Mouse (Mus musculus): Measurements from ENCODE around the gene Taldo1. TPM values are rescaled to one million over a fixed set of nuclear protein-coding genes. Genes with fewer than 3 reads are reported as not detected.

Gene Taldo1
- polyA plus RNA-seq, 1 experiment from 2014 or later, result 252 TPM

- 69% methylated on average over 4 of the region's 4 CpGs for WGBS
- no peaks in the 10 kb centered on the region for H3K9me3 ChIP-seq (ENCODE audit: control insufficient read depth, low read depth, low read length)
- ATAC-seq (ENCODE audit: insufficient number of reproducible peaks, insufficient read depth, low FRiP score, low read depth), result no peak
- no peaks in the 10 kb centered on the region for H3K4me1 ChIP-seq (ENCODE audit: control insufficient read depth, insufficient read depth, low read length)
- H3K36me3 ChIP-seq (ENCODE audit: control insufficient read depth, insufficient read depth, low read length), result no peaks in the 10 kb centered on the region
- H3K4me3 ChIP-seq (ENCODE audit: low read depth, low read length), result no peak overlapping the region
- H3K4me2 ChIP-seq (replicated peaks; ENCODE audit: low read depth, low read length), result no peak overlapping the region
- no peak overlapping the region for H3K9ac ChIP-seq (replicated peaks; ENCODE audit: low read depth, low read length)
- no peak overlapping the region for H3K27ac ChIP-seq (ENCODE audit: low read length)
- no peaks in the 10 kb centered on the region for H3K27me3 ChIP-seq (ENCODE audit: control insufficient read depth, insufficient read depth, low read length)
These were observed 31.8 kb downstream of the Taldo1 start for GRCm38 (mm10) chr7:141423811-141424210.

GRCm38 (mm10) chr7:141426948-141427730 is 35.1 kb downstream of the Taldo1 start:
- H3K27ac ChIP-seq (ENCODE audit: low read length), result no peak overlapping the region
- H3K9ac ChIP-seq (replicated peaks; ENCODE audit: low read depth, low read length), result no peak overlapping the region
- H3K27me3 ChIP-seq (ENCODE audit: control insufficient read depth, insufficient read depth, low read length), result no peaks in the 10 kb centered on the region
- H3K36me3 ChIP-seq (ENCODE audit: control insufficient read depth, insufficient read depth, low read length), result peaks cover 16% of the 10 kb centered on the region
- no peak for ATAC-seq (ENCODE audit: insufficient number of reproducible peaks, insufficient read depth, low FRiP score, low read depth)
- 78% methylated on average over 12 of the region's 12 CpGs for WGBS
- no peak overlapping the region for H3K4me2 ChIP-seq (replicated peaks; ENCODE audit: low read depth, low read length)
- peaks cover 10% of the 10 kb centered on the region for H3K4me1 ChIP-seq (ENCODE audit: control insufficient read depth, insufficient read depth, low read length)
- no peaks in the 10 kb centered on the region for H3K9me3 ChIP-seq (ENCODE audit: control insufficient read depth, low read depth, low read length)
- H3K4me3 ChIP-seq (ENCODE audit: low read depth, low read length), result no peak overlapping the region

GRCm38 (mm10) chr7:141428701-141429100 is 36.7 kb downstream of the Taldo1 start:
- no peak for ATAC-seq (ENCODE audit: insufficient number of reproducible peaks, insufficient read depth, low FRiP score, low read depth)
- H3K27me3 ChIP-seq (ENCODE audit: control insufficient read depth, insufficient read depth, low read length), result no peaks in the 10 kb centered on the region
- no peaks in the 10 kb centered on the region for H3K9me3 ChIP-seq (ENCODE audit: control insufficient read depth, low read depth, low read length)
- no peak overlapping the region for H3K4me3 ChIP-seq (ENCODE audit: low read depth, low read length)
- 52% methylated on average over 5 of the region's 5 CpGs for WGBS
- H3K4me1 ChIP-seq (ENCODE audit: control insufficient read depth, insufficient read depth, low read length), result peaks cover 10% of the 10 kb centered on the region
- H3K36me3 ChIP-seq (ENCODE audit: control insufficient read depth, insufficient read depth, low read length), result peaks cover 26% of the 10 kb centered on the region
- no peak overlapping the region for H3K9ac ChIP-seq (replicated peaks; ENCODE audit: low read depth, low read length)
- H3K27ac ChIP-seq (ENCODE audit: low read length), result no peak overlapping the region
- H3K4me2 ChIP-seq (replicated peaks; ENCODE audit: low read depth, low read length), result peak overlapping the region; percentile 26; the same call in 1 of the 2 replicates

GRCm38 (mm10) chr7:141429310-141429709 is 37.3 kb downstream of the Taldo1 start, which contains the start of gene Cend1:
TSS of gene Cend1 (minus strand) at chr7:141429491.
- H3K27ac ChIP-seq (ENCODE audit: low read length), result no peak within 1 kb of the TSS
- peak; percentile 50 for ATAC-seq (ENCODE audit: insufficient number of reproducible peaks, insufficient read depth, low FRiP score, low read depth)
- H3K4me2 ChIP-seq (replicated peaks; ENCODE audit: low read depth, low read length), result peak within 1 kb of the TSS; percentile 26
- peaks cover 26% of the 10 kb centered on the region for H3K36me3 ChIP-seq (ENCODE audit: control insufficient read depth, insufficient read depth, low read length)
- no peaks in the 10 kb centered on the region for H3K27me3 ChIP-seq (ENCODE audit: control insufficient read depth, insufficient read depth, low read length)
- H3K4me1 ChIP-seq (ENCODE audit: control insufficient read depth, insufficient read depth, low read length), result peaks cover 13% of the 10 kb centered on the region
- H3K9ac ChIP-seq (replicated peaks; ENCODE audit: low read depth, low read length), result no peak within 1 kb of the TSS
- H3K4me3 ChIP-seq (ENCODE audit: low read depth, low read length), result no peak within 1 kb of the TSS
- 6% methylated on average over 19 of the region's 19 CpGs for WGBS
- no peaks in the 10 kb centered on the region for H3K9me3 ChIP-seq (ENCODE audit: control insufficient read depth, low read depth, low read length)

- no peaks in the 10 kb centered on the region for H3K27me3 ChIP-seq (ENCODE audit: control insufficient read depth, insufficient read depth, low read length)
- WGBS, result 60% methylated on average over 9 of the region's 9 CpGs
- no peak overlapping the region for H3K9ac ChIP-seq (replicated peaks; ENCODE audit: low read depth, low read length)
- no peak for ATAC-seq (ENCODE audit: insufficient number of reproducible peaks, insufficient read depth, low FRiP score, low read depth)
- H3K4me2 ChIP-seq (replicated peaks; ENCODE audit: low read depth, low read length), result peak overlapping the region; percentile 26; the same call in 1 of the 2 replicates
- no peaks in the 10 kb centered on the region for H3K9me3 ChIP-seq (ENCODE audit: control insufficient read depth, low read depth, low read length)
- H3K4me1 ChIP-seq (ENCODE audit: control insufficient read depth, insufficient read depth, low read length), result peaks cover 16% of the 10 kb centered on the region
- peaks cover 26% of the 10 kb centered on the region for H3K36me3 ChIP-seq (ENCODE audit: control insufficient read depth, insufficient read depth, low read length)
- no peak overlapping the region for H3K4me3 ChIP-seq (ENCODE audit: low read depth, low read length)
- no peak overlapping the region for H3K27ac ChIP-seq (ENCODE audit: low read length)
These were observed 38.0 kb downstream of the Taldo1 start for GRCm38 (mm10) chr7:141429840-141430584.

- Histone ChIP-seq H3K9me3 (ENCODE audit: control insufficient read depth, low read depth, low read length) (no peaks in the 10 kb centered on the region), H3K4me3 (ENCODE audit: low read depth, low read length) (no peak overlapping the region), H3K4me2 (replicated peaks; ENCODE audit: low read depth, low read length) (no peak overlapping the region), H3K27ac (ENCODE audit: low read length) (no peak overlapping the region), H3K27me3 (ENCODE audit: control insufficient read depth, insufficient read depth, low read length) (no peaks in the 10 kb centered on the region), H3K36me3 (ENCODE audit: control insufficient read depth, insufficient read depth, low read length) (peaks cover 26% of the 10 kb centered on the region), H3K4me1 (ENCODE audit: control insufficient read depth, insufficient read depth, low read length) (peaks cover 20% of the 10 kb centered on the region), H3K9ac (replicated peaks; ENCODE audit: low read depth, low read length) (no peak overlapping the region)
- 97% methylated on average over 9 of the region's 9 CpGs for WGBS
- no peak for ATAC-seq (ENCODE audit: insufficient number of reproducible peaks, insufficient read depth, low FRiP score, low read depth)
These were observed 38.7 kb downstream of the Taldo1 start for GRCm38 (mm10) chr7:141430585-141431240.

- Histone ChIP-seq H3K4me2 (replicated peaks; ENCODE audit: low read depth, low read length) (no peak overlapping the region), H3K27me3 (ENCODE audit: control insufficient read depth, insufficient read depth, low read length) (no peaks in the 10 kb centered on the region), H3K4me1 (ENCODE audit: control insufficient read depth, insufficient read depth, low read length) (peaks cover 29% of the 10 kb centered on the region), H3K36me3 (ENCODE audit: control insufficient read depth, insufficient read depth, low read length) (peaks cover 26% of the 10 kb centered on the region), H3K9me3 (ENCODE audit: control insufficient read depth, low read depth, low read length) (no peaks in the 10 kb centered on the region), H3K4me3 (ENCODE audit: low read depth, low read length) (no peak overlapping the region), H3K9ac (replicated peaks; ENCODE audit: low read depth, low read length) (no peak overlapping the region), H3K27ac (ENCODE audit: low read length) (no peak overlapping the region)
- no peak for ATAC-seq (ENCODE audit: insufficient number of reproducible peaks, insufficient read depth, low FRiP score, low read depth)
- 93% methylated on average over 19 of the region's 19 CpGs for WGBS
These were observed 39.6 kb downstream of the Taldo1 start for GRCm38 (mm10) chr7:141431434-141432185.

GRCm38 (mm10) chr7:141432186-141432611 is 40.2 kb downstream of the Taldo1 start:
- ATAC-seq (ENCODE audit: insufficient number of reproducible peaks, insufficient read depth, low FRiP score, low read depth), result no peak
- Histone ChIP-seq H3K9me3 (ENCODE audit: control insufficient read depth, low read depth, low read length) (no peaks in the 10 kb centered on the region), H3K4me3 (ENCODE audit: low read depth, low read length) (no peak overlapping the region), H3K27me3 (ENCODE audit: control insufficient read depth, insufficient read depth, low read length) (no peaks in the 10 kb centered on the region), H3K4me2 (replicated peaks; ENCODE audit: low read depth, low read length) (no peak overlapping the region), H3K4me1 (ENCODE audit: control insufficient read depth, insufficient read depth, low read length) (peaks cover 34% of the 10 kb centered on the region), H3K9ac (replicated peaks; ENCODE audit: low read depth, low read length) (no peak overlapping the region), H3K36me3 (ENCODE audit: control insufficient read depth, insufficient read depth, low read length) (peaks cover 26% of the 10 kb centered on the region), H3K27ac (ENCODE audit: low read length) (no peak overlapping the region)
- 84% methylated on average over 8 of the region's 8 CpGs for WGBS

Data from stomach, embryonic 14.5 days (tissue).